Mouse (Mus musculus): ENCODE measurements around the gene Exosc2. TPM values are rescaled to one million over a fixed set of nuclear protein-coding genes. Genes with fewer than 3 reads are reported as not detected.

Exosc2 gene
- polyA plus RNA-seq, 2 experiments = 47.6 to 49.7 TPM

GRCm38 (mm10) chr2:31719202-31719880, 48.8 kb downstream of the Exosc2 start:
- Histone ChIP-seq H3K4me2 (replicated peaks; ENCODE audit: low read depth, low read length, severe bottlenecking) (no peak overlapping the region), H3K27me3 (ENCODE audit: control insufficient read depth, insufficient read depth, low read length) (no peaks in the 10 kb centered on the region), H3K4me3 (replicated peaks; ENCODE audit: low read length) (no peak overlapping the region), H3K36me3 (ENCODE audit: control insufficient read depth, insufficient read depth, low read length) (peaks cover 3% of the 10 kb centered on the region; the same call in 1 of the 2 replicates), H3K9ac (ENCODE audit: low read depth, low read length, severe bottlenecking) (no peak overlapping the region), H3K27ac (replicated peaks; ENCODE audit: low read depth, low read length) (no peak overlapping the region), H3K4me1 (ENCODE audit: control insufficient read depth, insufficient read depth, low read length) (no peaks in the 10 kb centered on the region), H3K9me3 (ENCODE audit: control insufficient read depth, low read length) (no peaks in the 10 kb centered on the region)
- 85% methylated on average over 6 of the region's 6 CpGs for WGBS
- DNase-seq (ENCODE audit: low spot score) = no peak
- TF ChIP-seq POLR2A (IDR thresholded peaks at IDR 0.05; ENCODE audit: borderline replicate concordance, extremely low read depth, insufficient read depth, insufficient read length) = no peak
- no peak for ATAC-seq (ENCODE audit: low FRiP score, low read depth)

DNA sequence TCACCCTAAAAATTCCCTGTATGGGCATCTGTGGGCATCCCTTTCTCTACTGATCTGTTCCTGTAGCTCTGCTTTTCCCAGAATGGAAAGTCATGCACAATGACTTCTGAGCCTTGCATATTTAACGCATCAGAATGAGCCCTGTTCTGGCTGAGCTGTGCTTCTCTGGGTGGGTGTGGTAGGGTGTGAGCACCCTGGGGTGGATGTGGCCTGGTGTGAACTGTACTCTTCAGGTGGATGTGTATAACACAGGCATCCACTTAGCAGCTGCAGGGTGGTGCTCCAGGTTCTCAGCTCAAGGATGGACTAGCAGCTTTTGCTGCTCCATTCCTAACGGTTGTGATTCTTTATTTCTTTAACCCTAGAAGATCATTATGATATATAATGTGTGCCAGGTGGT, 49.4 kb downstream of the Exosc2 start:
- Histone ChIP-seq H3K27me3 (ENCODE audit: control insufficient read depth, insufficient read depth, low read length) (no peaks in the 10 kb centered on the region), H3K4me1 (ENCODE audit: control insufficient read depth, insufficient read depth, low read length) (no peaks in the 10 kb centered on the region), H3K9ac (ENCODE audit: low read depth, low read length, severe bottlenecking) (no peak overlapping the region), H3K9me3 (ENCODE audit: control insufficient read depth, low read length) (no peaks in the 10 kb centered on the region), H3K4me3 (replicated peaks; ENCODE audit: low read length) (no peak overlapping the region), H3K27ac (replicated peaks; ENCODE audit: low read depth, low read length) (no peak overlapping the region), H3K4me2 (replicated peaks; ENCODE audit: low read depth, low read length, severe bottlenecking) (no peak overlapping the region), H3K36me3 (ENCODE audit: control insufficient read depth, insufficient read depth, low read length) (peaks cover 3% of the 10 kb centered on the region; the same call in 1 of the 2 replicates)
- 67% methylated on average over 2 of the region's 2 CpGs for WGBS
- TF ChIP-seq POLR2A (IDR thresholded peaks at IDR 0.05; ENCODE audit: borderline replicate concordance, extremely low read depth, insufficient read depth, insufficient read length) = no peak
- DNase-seq (ENCODE audit: low spot score) (no peak), ATAC-seq (ENCODE audit: low FRiP score, low read depth) (no peak)

DNA sequence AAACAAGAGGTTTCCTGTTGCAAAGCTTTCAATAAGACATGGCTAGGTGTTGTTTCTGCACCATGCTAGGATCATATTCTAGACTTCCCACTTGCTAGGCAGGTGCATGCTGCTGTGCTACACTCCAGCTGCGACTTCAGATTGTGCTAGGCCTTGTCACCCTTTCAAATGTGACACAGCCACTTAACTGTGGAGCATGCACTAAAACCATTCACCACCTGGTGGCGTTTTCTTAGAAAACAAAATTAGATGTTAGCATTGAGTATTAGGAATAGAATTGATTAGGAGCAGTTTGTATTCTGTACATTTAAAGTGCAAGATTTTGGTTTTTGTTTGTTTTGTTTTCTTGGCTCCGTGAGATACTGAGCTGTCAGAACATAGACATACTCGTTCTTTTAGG, 50.3 kb downstream of the Exosc2 start:
- 63% methylated on average over 4 of the region's 4 CpGs for WGBS
- no peaks in the 10 kb centered on the region for H3K27me3 ChIP-seq (ENCODE audit: control insufficient read depth, insufficient read depth, low read length)
- no peak overlapping the region for H3K4me3 ChIP-seq (replicated peaks; ENCODE audit: low read length)
- no peaks in the 10 kb centered on the region for H3K9me3 ChIP-seq (ENCODE audit: control insufficient read depth, low read length)
- no peak overlapping the region for H3K4me2 ChIP-seq (replicated peaks; ENCODE audit: low read depth, low read length, severe bottlenecking)
- ATAC-seq (ENCODE audit: low FRiP score, low read depth) (no peak), DNase-seq (ENCODE audit: low spot score) (no peak)
- peaks cover 3% of the 10 kb centered on the region; the same call in 1 of the 2 replicates for H3K36me3 ChIP-seq (ENCODE audit: control insufficient read depth, insufficient read depth, low read length)
- H3K27ac ChIP-seq (replicated peaks; ENCODE audit: low read depth, low read length) = no peak overlapping the region
- TF ChIP-seq POLR2A (IDR thresholded peaks at IDR 0.05; ENCODE audit: borderline replicate concordance, extremely low read depth, insufficient read depth, insufficient read length) = no peak
- H3K4me1 ChIP-seq (ENCODE audit: control insufficient read depth, insufficient read depth, low read length) = no peaks in the 10 kb centered on the region
- no peak overlapping the region for H3K9ac ChIP-seq (ENCODE audit: low read depth, low read length, severe bottlenecking)

- 93% methylated on average over 7 of the region's 7 CpGs for WGBS
- no peaks in the 10 kb centered on the region for H3K4me1 ChIP-seq (ENCODE audit: control insufficient read depth, insufficient read depth, low read length)
- no peak for TF ChIP-seq POLR2A (IDR thresholded peaks at IDR 0.05; ENCODE audit: borderline replicate concordance, extremely low read depth, insufficient read depth, insufficient read length)
These were observed 54.4 kb downstream of the Exosc2 start for GRCm38 (mm10) chr2:31724730-31725490.

DNA sequence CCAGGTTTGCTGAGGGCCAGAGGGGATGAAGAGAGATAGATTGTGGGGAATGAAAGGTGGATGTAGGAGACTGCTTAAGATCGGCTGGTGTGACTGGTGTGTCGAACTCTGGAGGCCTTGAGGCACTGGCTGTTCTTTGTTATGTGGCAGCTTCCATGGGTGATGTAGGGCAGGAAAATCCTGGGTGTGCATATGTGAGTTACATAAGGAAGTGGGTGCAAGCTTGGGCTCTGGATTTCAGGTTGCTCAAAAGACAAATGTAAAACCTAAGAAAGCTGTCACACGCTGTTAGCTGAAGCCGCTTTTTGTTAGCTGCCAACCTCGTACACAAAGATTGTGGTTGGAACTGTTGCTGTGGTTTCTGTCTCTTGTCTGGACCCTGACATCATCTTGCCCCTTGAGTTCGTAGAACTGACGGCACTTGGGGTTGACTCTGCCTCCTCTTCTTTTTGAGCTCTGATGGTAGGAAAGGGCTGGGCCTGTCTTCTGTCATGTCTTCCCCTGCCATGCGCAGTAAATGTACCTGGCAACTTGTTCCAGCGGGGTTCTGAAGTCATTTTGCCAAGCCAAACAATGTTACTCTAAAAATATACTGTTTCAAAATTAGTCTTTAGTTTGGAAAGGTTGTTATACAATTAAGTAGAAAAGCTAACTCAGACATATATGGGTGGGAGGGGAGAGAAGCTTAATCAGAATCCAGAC, 57.2 kb downstream of the Exosc2 start:
- 83% methylated on average over 9 of the region's 9 CpGs for WGBS
- H3K27me3 ChIP-seq (ENCODE audit: control insufficient read depth, insufficient read depth, low read length) = no peaks in the 10 kb centered on the region
- no peaks in the 10 kb centered on the region for H3K36me3 ChIP-seq (ENCODE audit: control insufficient read depth, insufficient read depth, low read length)
- no peak overlapping the region for H3K4me3 ChIP-seq (replicated peaks; ENCODE audit: low read length)
- no peak for ATAC-seq (ENCODE audit: low FRiP score, low read depth)
- TF ChIP-seq POLR2A (IDR thresholded peaks at IDR 0.05; ENCODE audit: borderline replicate concordance, extremely low read depth, insufficient read depth, insufficient read length) = no peak
- H3K27ac ChIP-seq (replicated peaks; ENCODE audit: low read depth, low read length) = no peak overlapping the region
- H3K9me3 ChIP-seq (ENCODE audit: control insufficient read depth, low read length) = no peaks in the 10 kb centered on the region
- no peak overlapping the region for H3K9ac ChIP-seq (ENCODE audit: low read depth, low read length, severe bottlenecking)
- DNase-seq (ENCODE audit: low spot score) = no peak
- 0 out of 2 replicates have a peak, but pooled peaks cover 3% of the 10 kb centered on the region for H3K4me1 ChIP-seq (ENCODE audit: control insufficient read depth, insufficient read depth, low read length)
- no peak overlapping the region for H3K4me2 ChIP-seq (replicated peaks; ENCODE audit: low read depth, low read length, severe bottlenecking)

More at GRCm38 (mm10) chr2:31724730-31725490, 54.4 kb downstream of the Exosc2 start:
- H3K4me3 ChIP-seq (replicated peaks; ENCODE audit: low read length) = no peak overlapping the region
- H3K9me3 ChIP-seq (ENCODE audit: control insufficient read depth, low read length) = no peaks in the 10 kb centered on the region
- H3K4me2 ChIP-seq (replicated peaks; ENCODE audit: low read depth, low read length, severe bottlenecking) = no peak overlapping the region
- DNase-seq (ENCODE audit: low spot score) (no peak), ATAC-seq (ENCODE audit: low FRiP score, low read depth) (no peak)
- H3K36me3 ChIP-seq (ENCODE audit: control insufficient read depth, insufficient read depth, low read length) = peaks cover 3% of the 10 kb centered on the region; the same call in 1 of the 2 replicates
- no peaks in the 10 kb centered on the region for H3K27me3 ChIP-seq (ENCODE audit: control insufficient read depth, insufficient read depth, low read length)
- H3K9ac ChIP-seq (ENCODE audit: low read depth, low read length, severe bottlenecking) = no peak overlapping the region
- no peak overlapping the region for H3K27ac ChIP-seq (replicated peaks; ENCODE audit: low read depth, low read length)

Data from limb, embryonic 14.5 days (tissue).